Mouse (Mus musculus): Measurements from ENCODE around the gene Cnbp. TPM values are rescaled to one million over a fixed set of nuclear protein-coding genes. Genes with fewer than 3 reads are reported as not detected.
A peak's percentile ranks its signal among the peaks of the same experiment; 100 is the strongest.

The Cnbp gene
- polyA plus RNA-seq, 1 experiment from 2014 or later = 1,055 TPM

GRCm38 (mm10) chr6:87845031-87845695 lies 5.7 kb downstream of the Cnbp start:
- Histone ChIP-seq H3K27ac (no peak overlapping the region), H3K4me2 (no peak overlapping the region), H3K4me3 (replicated peaks) (no peak overlapping the region), H3K36me3 (replicated peaks) (peaks cover 50% of the 10 kb centered on the region), H3K4me1 (peaks cover 23% of the 10 kb centered on the region), H3K9me3 (no peaks in the 10 kb centered on the region), H3K27me3 (no peaks in the 10 kb centered on the region), H3K9ac (no peak overlapping the region)
- WGBS = 91% methylated on average over 13 of the region's 13 CpGs
- ATAC-seq (ENCODE audit: low FRiP score) = no peak

GRCm38 (mm10) chr6:87842254-87842653 lies 8.7 kb downstream of the Cnbp start:
- Histone ChIP-seq H3K4me2 (no peak overlapping the region), H3K4me1 (peaks cover 20% of the 10 kb centered on the region), H3K36me3 (replicated peaks) (peaks cover 40% of the 10 kb centered on the region), H3K27ac (no peak overlapping the region), H3K4me3 (replicated peaks) (no peak overlapping the region), H3K27me3 (no peaks in the 10 kb centered on the region), H3K9ac (no peak overlapping the region), H3K9me3 (no peaks in the 10 kb centered on the region)
- 31% methylated on average over 1 of the region's 1 CpGs for WGBS
- ATAC-seq (ENCODE audit: low FRiP score) = no peak

- Histone ChIP-seq H3K9me3 (no peaks in the 10 kb centered on the region), H3K9ac (no peak overlapping the region), H3K27ac (no peak overlapping the region), H3K4me2 (no peak overlapping the region), H3K27me3 (no peaks in the 10 kb centered on the region), H3K36me3 (replicated peaks) (peaks cover 40% of the 10 kb centered on the region), H3K4me1 (peaks cover 20% of the 10 kb centered on the region), H3K4me3 (replicated peaks) (no peak overlapping the region)
- 82% methylated on average over 8 of the region's 8 CpGs for WGBS
- no peak for ATAC-seq (ENCODE audit: low FRiP score)
Observed at GRCm38 (mm10) chr6:87841635-87842034, 9.3 kb downstream of the Cnbp start.

GRCm38 (mm10) chr6:87839797-87840341 lies 11.0 kb downstream of the Cnbp start:
- H3K4me2 ChIP-seq = no peak overlapping the region
- no peak overlapping the region for H3K4me3 ChIP-seq (replicated peaks)
- H3K27me3 ChIP-seq = no peaks in the 10 kb centered on the region
- no peak overlapping the region for H3K27ac ChIP-seq
- no peak for ATAC-seq (ENCODE audit: low FRiP score)
- peaks cover 21% of the 10 kb centered on the region for H3K4me1 ChIP-seq
- no peak overlapping the region for H3K9ac ChIP-seq
- H3K9me3 ChIP-seq = no peaks in the 10 kb centered on the region
- WGBS = 72% methylated on average over 11 of the region's 11 CpGs
- peaks cover 32% of the 10 kb centered on the region for H3K36me3 ChIP-seq (replicated peaks)

- H3K4me1 ChIP-seq = peaks cover 21% of the 10 kb centered on the region
- peak; percentile 97 for ATAC-seq (ENCODE audit: low FRiP score)
- no peaks in the 10 kb centered on the region for H3K27me3 ChIP-seq
- H3K4me3 ChIP-seq (replicated peaks) = peak within 1 kb of the TSS; percentile 79
- H3K9me3 ChIP-seq = no peaks in the 10 kb centered on the region
- whole genome bisulfite sequencing = under 1% methylated on average over 46 of the region's 46 CpGs
- peak within 1 kb of the TSS; percentile 76 for H3K4me2 ChIP-seq
- H3K27ac ChIP-seq = peak within 1 kb of the TSS; percentile 93
- peaks cover 28% of the 10 kb centered on the region for H3K36me3 ChIP-seq (replicated peaks)
- H3K9ac ChIP-seq = peak within 1 kb of the TSS; percentile 87
Observed at GRCm38 (mm10) chr6:87838551-87839197, 12.2 kb downstream of the Cnbp start, which contains the start of gene Isy1. Gene Isy1 (minus strand): TSS chr6:87838798.

- Histone ChIP-seq H3K4me3 (replicated peaks) (no peak within 1 kb of the TSS), H3K27ac (no peak within 1 kb of the TSS), H3K4me2 (no peak within 1 kb of the TSS), H3K9ac (no peak within 1 kb of the TSS), H3K27me3 (no peaks in the 10 kb centered on the region), H3K9me3 (no peaks in the 10 kb centered on the region), H3K4me1 (peaks cover 21% of the 10 kb centered on the region), H3K36me3 (replicated peaks) (peaks cover 30% of the 10 kb centered on the region)
- no peak for ATAC-seq (ENCODE audit: low FRiP score)
- 94% methylated on average over 7 of the region's 7 CpGs for WGBS
Observed at GRCm38 (mm10) chr6:87835695-87836094, 15.2 kb downstream of the Cnbp start, which contains the start of gene Gm45140. Gene Gm45140 (minus strand): TSS chr6:87835795.

GRCm38 (mm10) chr6:87820366-87820765 lies 30.5 kb downstream of the Cnbp start:
- H3K4me3 ChIP-seq (replicated peaks) = no peak overlapping the region
- H3K27ac ChIP-seq = no peak overlapping the region
- peaks cover 98% of the 10 kb centered on the region for H3K36me3 ChIP-seq (replicated peaks)
- no peaks in the 10 kb centered on the region for H3K27me3 ChIP-seq
- no peaks in the 10 kb centered on the region for H3K4me1 ChIP-seq
- H3K4me2 ChIP-seq = no peak overlapping the region
- ATAC-seq (ENCODE audit: low FRiP score) = no peak
- no peak overlapping the region for H3K9ac ChIP-seq
- no peaks in the 10 kb centered on the region for H3K9me3 ChIP-seq
- 94% methylated on average over 2 of the region's 2 CpGs for whole genome bisulfite sequencing

- Histone ChIP-seq H3K36me3 (replicated peaks) (peaks cover 56% of the 10 kb centered on the region), H3K9ac (no peak overlapping the region), H3K4me3 (replicated peaks) (no peak overlapping the region), H3K4me2 (no peak overlapping the region), H3K27me3 (no peaks in the 10 kb centered on the region), H3K4me1 (peaks cover 19% of the 10 kb centered on the region), H3K27ac (no peak overlapping the region), H3K9me3 (no peaks in the 10 kb centered on the region)
- 93% methylated on average over 5 of the region's 5 CpGs for WGBS
- ATAC-seq (ENCODE audit: low FRiP score) = no peak
Observed at GRCm38 (mm10) chr6:87814486-87814885, 36.4 kb downstream of the Cnbp start.

GRCm38 (mm10) chr6:87812656-87813055 lies 38.2 kb downstream of the Cnbp start:
- WGBS = 88% methylated on average over 1 of the region's 1 CpGs
- no peak overlapping the region for H3K4me3 ChIP-seq (replicated peaks)
- peaks cover 19% of the 10 kb centered on the region for H3K4me1 ChIP-seq
- no peak for ATAC-seq (ENCODE audit: low FRiP score)
- H3K4me2 ChIP-seq = peak overlapping the region; percentile 93
- H3K27ac ChIP-seq = no peak overlapping the region
- H3K36me3 ChIP-seq (replicated peaks) = peaks cover 38% of the 10 kb centered on the region
- no peaks in the 10 kb centered on the region for H3K27me3 ChIP-seq
- H3K9ac ChIP-seq = peak overlapping the region; percentile 80; the same call in 1 of the 2 replicates
- no peaks in the 10 kb centered on the region for H3K9me3 ChIP-seq

- Histone ChIP-seq H3K27me3 (no peaks in the 10 kb centered on the region), H3K4me1 (peaks cover 19% of the 10 kb centered on the region), H3K9ac (peak within 1 kb of the TSS; percentile 80), H3K4me3 (replicated peaks) (peak within 1 kb of the TSS; percentile 73), H3K9me3 (no peaks in the 10 kb centered on the region), H3K4me2 (peak within 1 kb of the TSS; percentile 93), H3K36me3 (replicated peaks) (peaks cover 29% of the 10 kb centered on the region), H3K27ac (peak within 1 kb of the TSS; percentile 56)
- under 1% methylated on average over 53 of the region's 56 CpGs for WGBS
- ATAC-seq (ENCODE audit: low FRiP score) = peak; percentile 97
Observed at GRCm38 (mm10) chr6:87811675-87812338, 39.1 kb downstream of the Cnbp start, which contains the start of gene Rab43. Gene Rab43 (minus strand): TSS chr6:87812164.

GRCm38 (mm10) chr6:87810713-87811669 lies 39.9 kb downstream of the Cnbp start:
- H3K9me3 ChIP-seq = no peaks in the 10 kb centered on the region
- H3K4me1 ChIP-seq = peaks cover 19% of the 10 kb centered on the region
- peak overlapping the region; percentile 93 for H3K4me2 ChIP-seq
- H3K27me3 ChIP-seq = no peaks in the 10 kb centered on the region
- H3K4me3 ChIP-seq (replicated peaks) = peak overlapping the region; percentile 73
- under 1% methylated on average over 72 of the region's 77 CpGs for WGBS
- peak overlapping the region; percentile 80 for H3K9ac ChIP-seq
- peak overlapping the region; percentile 36; the same call in 1 of the 2 replicates for H3K27ac ChIP-seq
- peak; percentile 71 for ATAC-seq (ENCODE audit: low FRiP score)
- H3K36me3 ChIP-seq (replicated peaks) = peaks cover 21% of the 10 kb centered on the region

All from forebrain, embryonic 12.5 days (tissue).